Mouse (Mus musculus) thymus, postnatal 25 days (tissue): ENCODE data around the gene Olfr533.
"Not testable (repeated sequence)": the region's sequence is repeated elsewhere in the genome, so short reads cannot be mapped to it uniquely, and the experiment has no call there.

Experiments
- DNase-seq: peaks from one replicate; pipeline ENCODE4 v3.0.0; 2022

Gene Olfr533

GRCm38 (mm10) chr7:140463070-140463469 lies at the start of gene Olfr533:
Gene Olfr533, plus strand, starts transcription at chr7:140463370.
- DNase-seq: not testable (repeated sequence)

GRCm38 (mm10) chr7:140421539-140421938 lies 41.6 kb upstream of the Olfr533 start, which contains the start of gene Olfr532:
Gene Olfr532, minus strand, starts transcription at chr7:140421639.
- DNase-seq: no peak

- DNase-seq: no peak
These were observed 20.0 kb upstream of the Olfr533 start for GRCm38 (mm10) chr7:140443141-140443540.

- no peak for DNase-seq
These were observed 14.7 kb downstream of the Olfr533 start for GRCm38 (mm10) chr7:140477886-140478285.

GRCm38 (mm10) chr7:140478733-140479132 lies 15.6 kb downstream of the Olfr533 start:
- no peak for DNase-seq

GRCm38 (mm10) chr7:140483916-140484315 lies 20.7 kb downstream of the Olfr533 start, which contains the start of gene Olfr535:
Gene Olfr535, plus strand, starts transcription at chr7:140484216.
- no peak for DNase-seq

- DNase-seq: no peak
These were observed 25.8 kb downstream of the Olfr533 start for GRCm38 (mm10) chr7:140488981-140489380.

- no peak for DNase-seq
These were observed 31.1 kb downstream of the Olfr533 start for GRCm38 (mm10) chr7:140494231-140494630.

- DNase-seq: no peak
These were observed 31.5 kb downstream of the Olfr533 start for GRCm38 (mm10) chr7:140494702-140495101.

- not testable (repeated sequence) for DNase-seq
These were observed 44.3 kb downstream of the Olfr533 start, which contains the start of gene Olfr536 for GRCm38 (mm10) chr7:140507346-140508021. Gene Olfr536, minus strand, starts transcription at chr7:140507396.
